Mouse (Mus musculus) limb, embryonic 13.5 days (tissue): ENCODE measurements around the gene Grm8. TPM values are rescaled to one million over a fixed set of nuclear protein-coding genes. Genes with fewer than 3 reads are reported as not detected.

Experiments used
- ATAC-seq: fragments of 200-750 bp; cut with Nextera tagmentation; 2 replicates; pipeline ENCODE4 v1.8.0; 2017; ENCODE audit warnings: low read depth, moderate number of reproducible peaks, moderate TSS enrichment; ENCODE audit not compliant: low FRiP score
- H3K27ac ChIP-seq: fragments of 300-500 bp; sonication (generic); 2 replicates; pipeline ENCODE4 v1.5.1; 2015; ENCODE audit warnings: inconsistent platforms, mild to moderate bottlenecking, moderate library complexity
- H3K27me3 ChIP-seq: fragments of 300-500 bp; sonication (generic); 2 replicates; pipeline ENCODE4 v1.6.1; 2015; ENCODE audit warnings: mild to moderate bottlenecking, inconsistent platforms
- H3K36me3 ChIP-seq: fragments of 300-500 bp; sonication (generic); 2 replicates; pipeline ENCODE4 v1.6.1; 2015; ENCODE audit warnings: inconsistent platforms, mild to moderate bottlenecking, moderate library complexity
- H3K4me1 ChIP-seq: fragments of 300-500 bp; sonication (generic); 2 replicates; pipeline ENCODE4 v1.6.1; 2015; ENCODE audit warnings: inconsistent platforms
- H3K4me2 ChIP-seq: fragments of 300-500 bp; sonication (generic); replicated peaks from 2 replicates; pipeline ENCODE4 v1.6.1; 2015; ENCODE audit warnings: inconsistent platforms, mild to moderate bottlenecking, moderate library complexity
- H3K4me3 ChIP-seq: fragments of 300-500 bp; sonication (generic); 2 replicates; pipeline ENCODE4 v1.5.1; 2015; ENCODE audit warnings: moderate library complexity, mild to moderate bottlenecking, inconsistent platforms
- H3K9ac ChIP-seq: fragments of 300-500 bp; sonication (generic); 2 replicates; pipeline ENCODE4 v1.6.1; 2015; ENCODE audit warnings: mild to moderate bottlenecking, inconsistent platforms
- H3K9me3 ChIP-seq: fragments of 300-500 bp; sonication (generic); 2 replicates; pipeline ENCODE4 v1.6.1; 2016; ENCODE audit warnings: inconsistent platforms
- WGBS: fragments of 180-500 bp; shearing (Covaris S2); methylation state at CpG from one replicate; pipeline ENCODE4 v1.1.7; 2015; 5-methylcytosine and 5-hydroxymethylcytosine counted together
- polyA plus RNA-seq: library from polyadenylated mRNA; unstranded; fragments of >200 nt; fragmentation: Nextera tagmentation; extraction: Ambion mirVana; gene quantifications from 2 replicates; pipeline ENCODE4 v1.2.1, GENCODE M21; 2015

Grm8 gene
- polyA plus RNA-seq, 1 experiment from 2014 or later, result 1.5 TPM

GRCm38 (mm10) chr6:28114916-28115315, 20.1 kb downstream of the Grm8 start:
- Histone ChIP-seq H3K36me3 (no peaks in the 10 kb centered on the region), H3K9me3 (no peaks in the 10 kb centered on the region), H3K4me3 (no peak overlapping the region), H3K27ac (no peak overlapping the region), H3K27me3 (no peaks in the 10 kb centered on the region), H3K4me2 (no peak overlapping the region), H3K9ac (no peak overlapping the region), H3K4me1 (no peaks in the 10 kb centered on the region)
- WGBS, result 81% methylated on average over 1 of the region's 1 CpGs
- no peak for ATAC-seq

DNA sequence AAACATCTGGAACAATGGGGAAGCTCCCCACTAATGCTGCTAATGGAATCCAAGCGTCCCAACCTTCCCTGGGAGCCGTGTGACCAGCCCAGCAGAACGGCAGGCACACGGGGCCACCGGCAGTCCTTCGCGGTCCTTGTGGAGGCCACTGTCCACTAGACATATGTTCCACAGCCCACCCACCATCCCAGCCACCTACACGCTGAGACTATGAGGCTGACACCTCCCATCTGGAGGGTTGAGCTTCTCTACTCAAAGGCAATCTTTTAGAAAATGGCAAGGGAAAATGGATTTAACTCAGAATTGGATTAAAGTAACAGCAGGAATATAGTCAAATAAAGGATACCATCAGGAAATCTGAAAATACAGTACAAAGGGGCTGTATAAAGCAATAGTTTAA, 23.4 kb downstream of the Grm8 start:
- no peaks in the 10 kb centered on the region for H3K9me3 ChIP-seq
- no peak overlapping the region for H3K9ac ChIP-seq
- H3K4me2 ChIP-seq, result no peak overlapping the region
- no peaks in the 10 kb centered on the region for H3K27me3 ChIP-seq
- no peaks in the 10 kb centered on the region for H3K36me3 ChIP-seq
- 90% methylated on average over 8 of the region's 8 CpGs for WGBS
- no peak overlapping the region for H3K4me3 ChIP-seq
- no peaks in the 10 kb centered on the region for H3K4me1 ChIP-seq
- no peak overlapping the region for H3K27ac ChIP-seq
- ATAC-seq, result no peak

DNA sequence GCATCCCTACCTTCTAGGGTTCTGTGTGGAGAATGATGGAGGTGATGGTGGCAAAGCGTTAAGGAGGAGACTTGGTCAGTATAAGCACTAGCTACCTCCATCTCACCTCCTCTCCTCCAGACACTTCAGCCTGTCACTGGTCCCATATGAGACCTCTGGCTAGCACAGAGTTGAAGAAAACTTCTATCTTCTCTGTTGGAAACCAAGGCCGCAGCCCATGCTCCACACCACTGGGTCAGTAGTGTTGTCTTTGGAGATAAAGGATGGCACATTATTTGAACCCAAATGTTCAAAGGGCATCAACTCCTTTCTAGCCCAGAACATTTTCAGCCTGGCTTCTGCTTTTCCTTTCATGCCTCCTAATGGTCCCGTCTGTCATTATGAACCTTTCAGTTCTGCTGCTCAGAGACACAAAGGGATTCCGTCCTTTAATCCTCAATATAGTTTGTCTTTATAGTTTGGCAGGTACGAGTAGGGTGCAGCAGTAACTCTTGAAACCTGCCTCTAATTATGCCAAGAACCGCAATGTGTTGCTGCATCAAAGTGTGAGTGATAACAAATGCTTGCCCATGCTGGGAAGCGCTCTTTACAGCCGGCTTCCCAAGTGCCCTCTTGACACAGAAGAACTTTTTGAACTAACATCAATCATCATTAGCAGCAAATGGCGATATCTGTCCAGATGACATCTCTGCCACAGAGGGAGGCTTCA, 32.2 kb downstream of the Grm8 start:
- Histone ChIP-seq H3K27me3 (no peaks in the 10 kb centered on the region), H3K27ac (no peak overlapping the region), H3K4me1 (no peaks in the 10 kb centered on the region), H3K9me3 (no peaks in the 10 kb centered on the region), H3K36me3 (no peaks in the 10 kb centered on the region), H3K4me3 (no peak overlapping the region), H3K4me2 (no peak overlapping the region), H3K9ac (no peak overlapping the region)
- 13% methylated on average over 9 of the region's 9 CpGs for WGBS
- ATAC-seq, result no peak

GRCm38 (mm10) chr6:28100001-28100400, 35.0 kb downstream of the Grm8 start:
- Histone ChIP-seq H3K4me1 (no peaks in the 10 kb centered on the region), H3K9me3 (no peaks in the 10 kb centered on the region), H3K9ac (no peak overlapping the region), H3K4me3 (no peak overlapping the region), H3K27me3 (no peaks in the 10 kb centered on the region), H3K36me3 (no peaks in the 10 kb centered on the region), H3K27ac (no peak overlapping the region), H3K4me2 (no peak overlapping the region)
- ATAC-seq, result no peak
- WGBS, result 78% methylated on average over 3 of the region's 3 CpGs

DNA sequence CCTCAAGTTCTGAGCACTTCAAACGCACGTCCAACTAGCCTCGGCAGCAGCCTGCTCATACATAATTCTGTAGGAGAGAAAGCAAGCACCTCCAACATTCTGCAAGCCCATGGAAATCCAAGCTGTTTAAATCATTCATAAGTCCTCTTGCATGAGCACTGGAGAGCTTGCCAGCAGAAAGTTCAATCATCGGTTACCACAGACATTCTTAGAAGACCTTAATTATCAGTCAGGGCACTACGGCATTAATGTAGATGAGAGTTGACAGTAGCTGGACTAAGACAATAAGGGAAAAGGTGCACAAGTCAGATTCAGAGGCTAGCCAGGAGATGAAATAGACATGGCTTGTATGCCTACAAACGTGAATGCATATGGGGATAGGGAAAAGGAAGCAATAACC, 42.5 kb downstream of the Grm8 start:
- Histone ChIP-seq H3K4me2 (no peak overlapping the region), H3K27ac (no peak overlapping the region), H3K36me3 (no peaks in the 10 kb centered on the region), H3K4me3 (no peak overlapping the region), H3K9ac (no peak overlapping the region), H3K4me1 (no peaks in the 10 kb centered on the region), H3K9me3 (no peaks in the 10 kb centered on the region), H3K27me3 (no peaks in the 10 kb centered on the region)
- ATAC-seq, result no peak
- 88% methylated on average over 6 of the region's 6 CpGs for WGBS

DNA sequence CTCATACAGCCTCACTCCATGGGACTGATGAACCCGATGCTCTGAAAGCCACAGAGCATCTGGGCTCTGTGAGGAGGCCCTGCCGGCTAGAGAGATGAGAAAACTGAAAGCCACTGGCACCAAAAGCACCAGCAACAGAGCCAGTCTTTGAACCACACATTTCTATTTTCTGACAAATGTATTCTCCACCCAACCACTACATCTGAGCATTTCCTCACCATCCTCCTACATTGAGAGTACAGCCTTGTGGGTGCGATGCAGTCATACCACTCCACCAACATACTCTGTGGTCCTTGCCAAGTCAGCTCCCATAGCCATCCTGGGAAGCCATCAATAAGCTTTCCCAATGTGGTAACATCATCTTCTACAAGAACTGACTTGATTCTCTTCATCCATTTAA, 43.1 kb downstream of the Grm8 start:
- ATAC-seq, result no peak
- Histone ChIP-seq H3K27me3 (no peaks in the 10 kb centered on the region), H3K36me3 (no peaks in the 10 kb centered on the region), H3K4me3 (no peak overlapping the region), H3K4me1 (no peaks in the 10 kb centered on the region), H3K9ac (no peak overlapping the region), H3K27ac (no peak overlapping the region), H3K4me2 (no peak overlapping the region), H3K9me3 (no peaks in the 10 kb centered on the region)
- 84% methylated on average over 3 of the region's 3 CpGs for WGBS

- no peaks in the 10 kb centered on the region for H3K4me1 ChIP-seq
- H3K9me3 ChIP-seq, result no peaks in the 10 kb centered on the region
- no peak overlapping the region for H3K4me3 ChIP-seq
- no peaks in the 10 kb centered on the region for H3K36me3 ChIP-seq
- no peaks in the 10 kb centered on the region for H3K27me3 ChIP-seq
- no peak overlapping the region for H3K4me2 ChIP-seq
- H3K9ac ChIP-seq, result no peak overlapping the region
- no peak for ATAC-seq
- no peak overlapping the region for H3K27ac ChIP-seq
These were observed 44.0 kb downstream of the Grm8 start for GRCm38 (mm10) chr6:28090981-28091380.

GRCm38 (mm10) chr6:28075534-28075933, 59.4 kb downstream of the Grm8 start:
- H3K4me2 ChIP-seq, result no peak overlapping the region
- no peak overlapping the region for H3K4me3 ChIP-seq
- no peak overlapping the region for H3K9ac ChIP-seq
- H3K27ac ChIP-seq, result no peak overlapping the region
- ATAC-seq, result no peak
- H3K4me1 ChIP-seq, result no peaks in the 10 kb centered on the region
- 70% methylated on average over 3 of the region's 3 CpGs for WGBS
- no peaks in the 10 kb centered on the region for H3K36me3 ChIP-seq
- no peaks in the 10 kb centered on the region for H3K27me3 ChIP-seq
- H3K9me3 ChIP-seq, result no peaks in the 10 kb centered on the region

DNA sequence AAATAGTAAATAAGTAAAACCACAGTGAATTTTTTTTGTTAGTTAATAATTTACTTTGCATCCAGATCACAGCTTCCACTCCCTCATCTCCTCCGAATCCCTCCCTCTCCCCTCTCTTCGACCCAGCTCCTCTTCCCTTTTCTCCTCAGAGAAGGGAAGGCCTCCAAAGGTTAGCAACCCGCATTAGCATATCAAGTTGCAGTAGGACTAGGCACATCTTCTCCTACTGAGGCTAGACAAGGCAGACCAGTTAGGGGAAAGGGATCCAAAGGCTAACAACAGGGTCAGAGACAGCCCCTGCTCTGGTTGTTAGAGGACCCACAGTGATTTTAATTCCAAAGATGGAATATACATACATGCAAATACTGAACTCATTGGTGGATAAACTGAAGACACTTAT, 60.5 kb downstream of the Grm8 start:
- H3K27ac ChIP-seq, result no peak overlapping the region
- H3K4me1 ChIP-seq, result no peaks in the 10 kb centered on the region
- no peaks in the 10 kb centered on the region for H3K9me3 ChIP-seq
- 74% methylated on average over 3 of the region's 3 CpGs for WGBS
- ATAC-seq, result no peak
- H3K4me2 ChIP-seq, result no peak overlapping the region
- no peaks in the 10 kb centered on the region for H3K27me3 ChIP-seq
- H3K9ac ChIP-seq, result no peak overlapping the region
- H3K4me3 ChIP-seq, result no peak overlapping the region
- no peaks in the 10 kb centered on the region for H3K36me3 ChIP-seq

DNA sequence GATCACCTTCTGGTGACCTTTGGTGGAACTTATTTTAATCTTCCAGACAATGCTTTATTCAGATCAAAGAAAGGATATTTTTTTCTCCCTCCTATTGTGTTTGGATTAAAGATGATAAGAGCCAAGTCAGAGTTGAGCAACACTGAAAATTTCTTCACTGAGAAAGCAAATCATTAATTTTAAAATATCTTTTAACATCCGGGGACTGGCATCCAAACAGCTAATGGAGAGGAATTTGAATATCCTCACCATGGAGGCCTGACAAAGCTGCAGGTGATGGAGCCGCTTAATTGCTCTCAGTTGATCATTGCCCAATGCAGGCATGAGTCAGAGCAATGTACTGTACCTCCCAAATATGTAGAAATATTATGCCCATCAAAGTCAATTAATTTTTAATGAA, 83.0 kb downstream of the Grm8 start:
- H3K4me2 ChIP-seq, result no peak overlapping the region
- no peaks in the 10 kb centered on the region for H3K36me3 ChIP-seq
- H3K9me3 ChIP-seq, result no peaks in the 10 kb centered on the region
- H3K4me3 ChIP-seq, result no peak overlapping the region
- H3K4me1 ChIP-seq, result no peaks in the 10 kb centered on the region
- no peak overlapping the region for H3K27ac ChIP-seq
- no peaks in the 10 kb centered on the region for H3K27me3 ChIP-seq
- no peak for ATAC-seq
- 73% methylated on average over 2 of the region's 2 CpGs for WGBS
- H3K9ac ChIP-seq, result no peak overlapping the region

DNA sequence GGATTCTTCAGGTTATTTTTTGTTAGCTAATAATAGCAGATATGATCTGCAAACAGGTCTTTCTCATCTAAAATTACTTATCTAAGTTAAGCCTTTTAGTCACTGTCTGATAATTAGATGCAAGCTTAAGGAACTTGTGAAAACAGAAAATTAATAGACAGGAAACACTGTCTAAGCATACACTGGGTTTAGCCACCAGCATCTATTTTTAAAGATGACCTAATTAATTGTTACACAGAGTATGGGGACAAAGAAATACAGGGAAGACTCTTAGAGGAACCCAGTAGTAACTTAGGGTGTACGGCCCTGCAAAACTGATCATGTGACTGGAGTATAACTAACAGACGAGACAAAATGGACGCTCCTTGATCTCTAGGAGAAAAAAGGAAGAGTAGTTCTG, 92.6 kb downstream of the Grm8 start:
- Histone ChIP-seq H3K27me3 (no peaks in the 10 kb centered on the region), H3K27ac (no peak overlapping the region), H3K4me3 (no peak overlapping the region), H3K9ac (no peak overlapping the region), H3K9me3 (no peaks in the 10 kb centered on the region), H3K4me2 (no peak overlapping the region), H3K4me1 (no peaks in the 10 kb centered on the region), H3K36me3 (no peaks in the 10 kb centered on the region)
- WGBS, result 73% methylated on average over 3 of the region's 3 CpGs
- no peak for ATAC-seq

DNA sequence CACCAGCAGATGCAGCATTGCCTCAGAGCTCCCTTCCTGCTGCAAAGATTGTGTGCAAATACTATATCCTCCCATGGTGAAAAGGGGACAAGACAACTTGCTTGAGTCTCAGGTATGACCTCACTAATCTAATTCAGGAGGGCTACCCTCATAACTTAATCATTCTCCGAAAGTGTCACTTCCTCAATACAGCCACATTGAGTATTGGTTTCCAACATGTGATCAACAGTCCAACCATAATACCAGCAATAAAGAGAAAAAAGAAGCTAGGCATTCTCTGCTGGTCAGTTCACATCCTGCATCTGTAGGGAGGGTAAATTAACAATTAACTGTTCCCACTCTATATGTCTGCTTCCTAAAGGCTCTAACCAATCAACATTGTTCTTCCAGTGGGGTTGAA, 94.2 kb downstream of the Grm8 start:
- no peak overlapping the region for H3K4me2 ChIP-seq
- no peaks in the 10 kb centered on the region for H3K36me3 ChIP-seq
- H3K27me3 ChIP-seq, result no peaks in the 10 kb centered on the region
- no peak overlapping the region for H3K4me3 ChIP-seq
- no peaks in the 10 kb centered on the region for H3K4me1 ChIP-seq
- H3K9me3 ChIP-seq, result no peaks in the 10 kb centered on the region
- no peak for ATAC-seq
- WGBS, result 83% methylated on average over 1 of the region's 1 CpGs
- H3K27ac ChIP-seq, result no peak overlapping the region
- no peak overlapping the region for H3K9ac ChIP-seq

DNA sequence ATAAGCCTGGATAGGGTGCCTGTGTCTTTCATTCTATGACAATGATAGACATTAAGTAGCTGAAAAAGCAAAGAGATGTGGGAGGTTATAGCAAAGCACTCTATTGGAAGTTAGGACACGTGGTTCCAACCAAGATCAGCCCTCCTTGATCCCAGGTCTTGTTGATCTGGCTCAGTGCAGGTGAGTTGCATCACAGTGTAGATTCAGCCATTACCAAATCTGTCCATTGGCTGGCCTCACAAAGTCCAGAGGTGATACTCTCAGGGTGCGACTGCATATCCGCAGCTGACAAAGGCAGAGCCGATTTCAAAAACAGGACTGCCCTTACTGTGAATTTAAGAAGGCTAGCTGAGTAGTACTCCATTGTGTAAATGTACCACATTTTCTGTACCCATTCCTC, 103.0 kb downstream of the Grm8 start:
- H3K4me1 ChIP-seq, result no peaks in the 10 kb centered on the region
- 89% methylated on average over 4 of the region's 4 CpGs for WGBS
- no peak overlapping the region for H3K9ac ChIP-seq
- H3K4me3 ChIP-seq, result no peak overlapping the region
- H3K4me2 ChIP-seq, result no peak overlapping the region
- H3K36me3 ChIP-seq, result no peaks in the 10 kb centered on the region
- H3K27me3 ChIP-seq, result no peaks in the 10 kb centered on the region
- H3K9me3 ChIP-seq, result no peaks in the 10 kb centered on the region
- no peak for ATAC-seq
- no peak overlapping the region for H3K27ac ChIP-seq
